Mouse (Mus musculus) spleen, adult 12 weeks (tissue): ENCODE measurements around the gene Adam15.

Source experiments
- DNase-seq: peaks from one replicate; pipeline ENCODE4 v3.0.0; 2022; ENCODE audit warnings: low spot score

Adam15 gene

DNA sequence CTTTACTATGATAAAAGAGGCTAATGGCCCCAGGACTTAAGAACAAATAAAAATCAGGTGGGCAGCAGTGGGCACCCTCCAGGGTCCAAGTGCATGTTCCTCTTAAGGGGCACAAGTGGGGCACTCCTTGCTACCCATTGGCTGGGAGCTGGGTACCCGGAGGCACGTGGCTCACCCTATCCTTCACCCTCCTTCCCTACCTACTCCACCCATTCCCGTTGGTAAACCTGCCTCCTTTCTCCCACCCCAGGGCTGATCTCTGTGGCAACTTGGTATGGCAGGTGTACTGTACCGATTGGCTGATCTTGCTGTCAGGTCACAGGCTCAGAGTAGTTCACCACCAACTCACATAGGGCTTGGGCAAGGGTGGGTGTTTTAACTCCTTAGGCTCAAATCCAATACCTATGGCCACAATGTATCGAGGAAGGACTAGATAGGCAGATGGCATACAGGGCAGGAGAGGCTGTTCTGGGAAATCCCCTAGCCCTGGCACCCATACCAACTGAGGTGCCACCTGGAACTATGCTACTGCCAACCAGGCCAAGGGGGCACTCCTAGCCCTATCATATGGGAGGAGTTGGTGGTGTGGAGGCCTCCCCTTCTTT, 34.0 kb upstream of the Adam15 start:
- DNase-seq: no peak

- no peak for DNase-seq
These were observed 33.2 kb upstream of the Adam15 start for GRCm38 (mm10) chr3:89382950-89383349.

DNA sequence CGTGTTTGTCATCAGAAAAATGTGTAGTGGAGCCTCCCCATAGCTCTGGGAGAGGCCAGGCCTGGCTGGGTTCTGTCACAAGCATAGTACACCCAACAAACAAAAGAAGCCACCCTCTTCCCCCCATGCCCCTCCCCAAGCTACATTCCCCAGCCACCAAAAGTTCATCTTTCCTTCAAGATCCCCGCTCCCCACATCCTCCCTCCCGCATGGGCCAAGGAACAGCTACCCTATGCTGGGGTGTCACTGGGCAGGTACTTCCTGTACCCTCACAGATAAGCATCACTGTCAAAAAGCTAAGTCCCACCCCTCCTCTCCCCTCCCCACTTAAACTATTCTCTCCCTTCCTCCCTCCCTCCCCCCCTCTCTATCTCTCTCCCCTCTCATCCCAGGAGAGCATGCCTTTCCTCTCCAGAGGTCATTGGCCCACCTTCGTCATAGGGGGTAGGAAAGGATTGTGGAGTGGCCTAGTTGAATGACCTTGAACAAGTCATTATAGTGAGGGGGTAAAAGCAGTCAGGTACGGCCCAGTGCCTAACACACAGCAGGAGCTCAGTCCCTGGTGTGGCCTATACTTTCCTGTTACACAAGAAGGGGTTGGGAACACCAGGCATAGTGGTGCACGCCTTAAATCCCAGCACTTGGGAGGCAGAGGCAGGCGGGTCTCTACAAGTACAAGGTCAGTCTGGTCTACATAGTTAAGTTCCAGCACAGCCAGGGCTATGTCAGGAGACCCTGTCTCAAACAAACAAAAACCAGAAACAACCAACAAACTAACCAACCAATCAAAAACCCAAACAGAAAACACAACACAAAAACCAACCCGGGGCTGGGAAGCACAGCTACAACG, 32.5 kb upstream of the Adam15 start:
- DNase-seq: no peak

DNA sequence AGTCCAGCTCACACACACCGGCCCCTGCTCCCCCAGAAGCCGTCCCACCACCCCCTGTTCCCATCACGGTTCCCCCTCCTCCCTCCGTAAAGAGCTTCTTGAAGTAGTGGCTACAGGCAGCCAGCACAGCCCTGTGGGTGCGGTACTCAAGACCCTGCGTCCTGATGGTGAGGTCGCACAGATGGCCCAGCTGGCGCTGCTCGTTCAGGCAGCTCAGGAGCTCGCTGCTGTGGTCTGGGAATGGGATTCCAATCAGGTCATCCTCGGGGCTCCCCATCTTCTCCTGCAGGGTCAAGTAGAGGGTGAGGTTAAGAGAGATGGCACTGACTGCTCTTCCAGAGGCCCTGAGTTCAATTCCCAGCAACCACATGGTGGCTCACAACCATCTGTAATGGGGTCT, 31.4 kb upstream of the Adam15 start:
- DNase-seq: no peak

GRCm38 (mm10) chr3:89380711-89381110, 30.9 kb upstream of the Adam15 start:
- DNase-seq: no peak

GRCm38 (mm10) chr3:89380291-89380690, 30.5 kb upstream of the Adam15 start:
- no peak for DNase-seq

- DNase-seq: no peak
These were observed 29.8 kb upstream of the Adam15 start for GRCm38 (mm10) chr3:89379388-89380131.

- DNase-seq: peak; percentile 39
These were observed 28.7 kb upstream of the Adam15 start for GRCm38 (mm10) chr3:89378394-89379067.

DNA sequence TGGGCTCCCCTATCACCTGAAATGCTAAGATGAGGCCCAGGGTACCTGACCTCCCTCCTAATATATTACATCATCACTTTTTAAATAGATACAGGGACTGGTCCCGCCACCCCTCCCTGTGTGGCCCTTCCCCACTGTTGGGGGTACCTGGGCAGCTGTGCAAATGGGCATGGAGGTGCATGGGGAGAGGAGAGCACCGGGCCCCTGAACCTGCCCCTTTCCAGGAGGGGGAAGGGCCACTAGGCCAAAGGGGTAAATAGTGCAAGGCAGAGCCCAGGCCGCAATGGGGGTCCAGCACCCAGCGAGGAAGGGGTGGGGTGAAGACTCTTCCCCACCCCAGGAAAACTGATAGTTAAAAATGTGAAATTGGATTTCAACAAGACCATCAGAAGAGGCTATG, 28.0 kb upstream of the Adam15 start:
- no peak for DNase-seq

DNA sequence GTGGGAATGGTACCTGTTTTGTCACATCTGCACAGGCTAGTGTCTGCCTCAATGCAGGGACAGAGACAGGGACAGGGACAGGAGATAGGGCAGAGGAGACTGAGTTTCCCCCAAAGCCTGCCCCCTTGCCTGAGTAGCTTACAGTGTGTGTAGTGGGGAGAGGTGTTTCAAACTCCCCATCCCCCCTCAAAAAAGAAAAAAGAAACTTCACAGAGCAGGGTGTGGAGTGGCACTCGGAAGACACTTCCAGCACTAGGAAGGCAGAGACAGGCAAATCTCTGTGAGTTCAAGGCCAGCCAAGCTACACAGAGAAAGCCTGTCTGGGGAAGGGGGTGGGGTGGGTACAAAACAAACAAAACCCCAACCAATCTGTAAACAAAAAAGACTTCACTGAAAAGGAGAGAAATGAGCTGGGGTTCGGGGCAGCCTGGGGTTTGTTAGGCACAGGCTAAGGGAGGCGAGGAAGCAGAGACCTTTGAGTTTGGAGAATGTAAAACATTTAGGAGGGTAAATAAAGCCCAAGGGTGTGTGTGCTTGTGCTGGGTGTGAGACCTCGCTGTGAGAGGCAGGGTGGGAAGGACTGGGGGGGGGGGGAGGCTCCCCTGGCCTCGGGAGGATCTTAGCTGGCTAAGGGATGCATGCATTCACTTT, 23.9 kb upstream of the Adam15 start:
- no peak for DNase-seq

GRCm38 (mm10) chr3:89367338-89367737, 17.5 kb upstream of the Adam15 start:
- no peak for DNase-seq

- DNase-seq: no peak
These were observed 16.0 kb upstream of the Adam15 start for GRCm38 (mm10) chr3:89365486-89366414.

DNA sequence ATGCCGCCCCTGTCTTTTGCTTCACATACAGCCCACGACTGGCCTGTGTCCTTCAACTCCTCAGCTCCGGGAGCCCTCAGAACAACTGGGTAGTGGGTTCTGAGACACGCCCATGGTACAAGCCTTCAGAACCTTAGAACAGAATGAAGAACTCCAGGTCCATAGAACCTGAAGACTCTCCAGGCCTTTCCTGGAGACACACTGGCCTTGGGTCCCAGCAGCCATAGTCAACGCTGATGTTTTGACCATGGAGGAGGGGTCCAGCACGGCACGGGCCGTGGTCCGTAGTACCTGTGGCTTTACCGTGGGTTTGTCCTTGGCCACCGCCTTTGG, 15.3 kb upstream of the Adam15 start, which contains the start of gene Dcst1:
Gene Dcst1, minus strand, starts transcription at position 101 of the 333 bp plus-strand sequence.
- no peak for DNase-seq

- no peak for DNase-seq
These were observed 14.8 kb upstream of the Adam15 start for GRCm38 (mm10) chr3:89364631-89365030.

DNA sequence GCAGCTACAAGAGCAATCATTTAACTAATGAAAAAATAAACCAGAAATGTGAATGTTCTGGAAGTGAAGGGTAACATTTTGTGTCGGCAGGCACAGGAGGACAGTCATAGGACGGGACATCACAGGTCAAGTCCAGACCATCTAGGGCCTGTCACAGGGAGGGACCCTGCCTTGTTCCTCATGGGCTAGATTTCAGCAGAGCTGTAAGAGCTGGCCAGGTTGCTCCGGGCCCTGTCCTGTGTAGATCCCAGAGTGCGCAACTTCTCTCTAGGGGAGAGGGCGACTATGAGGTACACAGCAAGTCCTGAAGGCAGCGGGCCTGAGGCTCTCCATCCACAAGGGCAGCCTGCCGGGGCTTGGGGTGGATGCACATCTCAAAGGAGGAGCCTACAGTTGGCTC, 11.9 kb upstream of the Adam15 start, which contains the start of gene Dcst2:
Gene Dcst2, plus strand, starts transcription at position 301 of the 400 bp plus-strand sequence.
- DNase-seq: no peak

DNA sequence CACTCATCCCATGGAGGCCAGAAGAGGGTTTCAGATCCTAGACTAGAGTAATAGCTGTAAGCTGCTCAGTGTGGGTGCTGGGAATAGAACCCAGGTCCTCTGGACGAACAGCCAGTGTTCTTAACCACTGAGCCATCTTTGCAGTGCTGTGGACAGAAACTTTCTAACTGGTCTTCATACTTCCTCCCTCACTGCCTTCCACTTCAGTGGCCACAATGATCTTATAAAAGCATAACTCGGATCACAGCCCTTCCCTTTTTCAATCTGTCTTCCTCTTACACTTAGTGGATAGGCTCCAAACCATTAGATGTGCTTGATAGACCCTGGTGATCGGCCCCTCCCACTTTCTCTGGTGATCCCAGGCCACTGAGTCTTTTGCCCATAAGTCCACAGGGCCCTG, 10.4 kb upstream of the Adam15 start:
- no peak for DNase-seq

DNA sequence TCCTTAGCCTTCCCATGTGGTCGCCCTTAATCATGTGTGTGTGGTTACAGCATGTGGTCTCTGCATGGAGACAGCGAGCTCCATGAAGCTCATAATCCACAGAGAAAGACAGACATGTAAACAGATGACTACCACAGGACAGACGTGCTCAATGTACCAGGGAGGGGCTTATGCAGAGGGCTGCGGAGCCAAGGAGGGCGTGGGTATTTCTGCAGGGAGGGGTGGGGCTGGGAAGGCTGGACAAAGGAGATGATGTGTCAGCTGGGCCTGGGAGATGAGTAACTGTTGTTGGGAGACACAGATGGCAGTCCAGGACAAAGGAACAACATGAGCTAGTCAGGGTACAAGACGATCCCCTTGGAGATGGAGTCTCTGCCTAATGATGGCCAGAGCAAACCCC, 9.8 kb upstream of the Adam15 start:
- no peak for DNase-seq

DNA sequence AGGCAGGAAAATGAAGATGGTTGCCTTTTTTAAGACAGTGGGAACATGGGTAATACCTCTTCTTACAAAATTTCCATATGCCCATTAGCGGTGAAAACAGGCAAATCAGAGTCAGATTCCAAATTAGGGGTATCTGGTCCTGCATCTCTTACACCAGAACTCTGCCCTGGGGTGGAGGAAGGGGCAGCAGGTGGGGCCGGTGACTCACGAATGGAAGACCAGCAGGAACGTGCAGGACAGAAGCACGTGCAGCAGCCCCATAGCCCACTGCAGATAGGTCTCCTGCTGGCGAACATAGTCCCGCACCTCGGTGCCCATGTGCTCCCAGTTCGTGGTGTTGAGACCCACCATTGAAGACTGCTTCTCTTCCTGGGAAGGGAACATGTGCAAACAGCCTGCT, 6.2 kb upstream of the Adam15 start:
- DNase-seq: no peak

GRCm38 (mm10) chr3:89355512-89355902, 5.7 kb upstream of the Adam15 start:
- no peak for DNase-seq

DNA sequence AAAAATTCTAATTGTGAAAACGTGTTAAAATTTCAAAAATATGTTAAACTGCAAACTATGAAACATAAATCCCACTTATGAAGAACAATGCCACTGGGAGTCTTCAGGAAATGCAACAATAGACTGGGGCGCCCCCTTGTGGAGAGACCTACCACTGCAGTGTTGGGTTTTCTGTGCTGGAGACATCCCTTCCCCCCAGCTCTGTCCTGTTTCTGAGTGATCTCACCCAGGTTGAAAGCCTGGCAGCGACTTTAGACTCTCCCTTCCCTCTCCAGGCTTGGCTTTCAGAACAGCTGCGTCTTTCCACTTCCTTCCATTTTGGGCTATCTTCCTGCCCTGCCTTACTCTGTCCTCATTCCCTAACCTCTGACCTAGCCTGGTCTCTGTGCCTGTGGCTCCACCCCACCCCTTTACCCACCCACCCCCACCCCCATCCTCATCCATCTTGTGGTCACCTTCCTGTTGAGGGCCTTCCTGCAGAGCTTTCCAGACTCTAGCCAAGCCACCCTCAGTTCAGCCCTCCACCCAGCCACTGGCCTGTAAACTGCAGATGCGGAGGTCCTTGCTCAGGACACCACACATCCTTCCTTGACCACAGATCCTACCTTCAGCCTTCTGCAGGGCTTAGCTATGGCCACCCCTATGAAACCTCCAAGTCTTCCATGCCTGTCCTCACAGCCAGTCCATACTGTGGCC, 5.2 kb upstream of the Adam15 start:
- peak; percentile 43 for DNase-seq
